Mouse (Mus musculus): ENCODE data around the gene Faim2. TPM values are rescaled to one million over a fixed set of nuclear protein-coding genes. Genes with fewer than 3 reads are reported as not detected.

Gene Faim2
- polyA plus RNA-seq, 1 experiment from 2014 or later = 16.6 TPM

GRCm38 (mm10) chr15:99475814-99476213, 52.2 kb downstream of the Faim2 start:
- H3K36me3 ChIP-seq = peaks cover 1% of the 10 kb centered on the region; the same call in 1 of the 2 replicates
- ATAC-seq (ENCODE audit: low FRiP score) = no peak
- no peaks in the 10 kb centered on the region for H3K9me3 ChIP-seq
- no peak overlapping the region for H3K4me3 ChIP-seq
- peaks cover 21% of the 10 kb centered on the region for H3K4me1 ChIP-seq (replicated peaks)
- H3K27ac ChIP-seq = no peak overlapping the region
- H3K9ac ChIP-seq = no peak overlapping the region
- peaks cover 3% of the 10 kb centered on the region; the same call in 1 of the 2 replicates for H3K27me3 ChIP-seq
- H3K4me2 ChIP-seq = no peak overlapping the region
- WGBS = 75% methylated on average over 1 of the region's 1 CpGs

DNA sequence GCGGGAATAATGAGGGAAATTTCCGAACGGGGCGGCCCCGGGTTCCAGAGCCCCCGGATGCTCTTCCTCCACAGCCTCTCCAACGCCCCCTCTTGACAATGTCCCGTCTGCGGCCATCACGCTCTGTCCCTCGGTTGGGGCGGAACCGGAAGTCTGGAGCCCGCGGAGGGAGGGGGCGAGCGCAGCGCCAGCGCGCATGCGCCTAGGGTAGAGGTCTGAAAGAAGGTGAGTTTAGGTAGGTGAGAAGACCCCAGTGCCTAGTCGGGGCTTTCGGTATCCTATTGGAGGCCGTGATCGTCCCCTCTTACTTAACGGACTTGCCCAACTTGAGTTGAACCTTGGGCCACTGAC, 53.4 kb downstream of the Faim2 start, which contains the start of gene Bcdin3d:
TSS of gene Bcdin3d (minus strand) at position 155 of the 351 bp plus-strand sequence.
- ATAC-seq (ENCODE audit: low FRiP score) = peak; percentile 86
- Histone ChIP-seq H3K27me3 (peaks cover 3% of the 10 kb centered on the region; the same call in 1 of the 2 replicates), H3K27ac (peak within 1 kb of the TSS; percentile 92), H3K4me1 (replicated peaks) (peaks cover 29% of the 10 kb centered on the region), H3K4me2 (peak within 1 kb of the TSS; percentile 69), H3K9me3 (no peaks in the 10 kb centered on the region), H3K36me3 (peaks cover 14% of the 10 kb centered on the region), H3K9ac (peak within 1 kb of the TSS; percentile 87), H3K4me3 (peak within 1 kb of the TSS; percentile 74)
- WGBS = 2% methylated on average over 26 of the region's 26 CpGs

GRCm38 (mm10) chr15:99473801-99474575, 54.0 kb downstream of the Faim2 start:
- ATAC-seq (ENCODE audit: low FRiP score) = peak; percentile 75
- peaks cover 16% of the 10 kb centered on the region for H3K36me3 ChIP-seq
- H3K27me3 ChIP-seq = peaks cover 3% of the 10 kb centered on the region; the same call in 1 of the 2 replicates
- 6% methylated on average over 38 of the region's 38 CpGs for WGBS
- peak overlapping the region; percentile 92 for H3K27ac ChIP-seq
- H3K9ac ChIP-seq = peak overlapping the region; percentile 87
- H3K9me3 ChIP-seq = no peaks in the 10 kb centered on the region
- H3K4me1 ChIP-seq (replicated peaks) = peaks cover 29% of the 10 kb centered on the region
- peak overlapping the region; percentile 74 for H3K4me3 ChIP-seq
- H3K4me2 ChIP-seq = peak overlapping the region; percentile 69

- Histone ChIP-seq H3K9me3 (no peaks in the 10 kb centered on the region), H3K27me3 (peaks cover 3% of the 10 kb centered on the region; the same call in 1 of the 2 replicates), H3K4me3 (no peak overlapping the region), H3K4me2 (no peak overlapping the region; the same call in 1 of the 2 replicates), H3K27ac (no peak overlapping the region), H3K9ac (no peak overlapping the region), H3K4me1 (replicated peaks) (peaks cover 29% of the 10 kb centered on the region), H3K36me3 (peaks cover 18% of the 10 kb centered on the region)
- no peak for ATAC-seq (ENCODE audit: low FRiP score)
- 90% methylated on average over 7 of the region's 7 CpGs for WGBS
Measured at GRCm38 (mm10) chr15:99472972-99473371, 55.0 kb downstream of the Faim2 start.

- Histone ChIP-seq H3K4me1 (replicated peaks) (peaks cover 29% of the 10 kb centered on the region), H3K9me3 (no peaks in the 10 kb centered on the region), H3K4me2 (no peak overlapping the region), H3K4me3 (no peak overlapping the region), H3K27me3 (peaks cover 3% of the 10 kb centered on the region; the same call in 1 of the 2 replicates), H3K9ac (peak overlapping the region; percentile 24; the same call in 1 of the 2 replicates), H3K36me3 (peaks cover 18% of the 10 kb centered on the region), H3K27ac (no peak overlapping the region; the same call in 1 of the 2 replicates)
- ATAC-seq (ENCODE audit: low FRiP score) = no peak
- 82% methylated on average over 14 of the region's 14 CpGs for WGBS
Measured at GRCm38 (mm10) chr15:99471677-99472063, 56.3 kb downstream of the Faim2 start.

DNA sequence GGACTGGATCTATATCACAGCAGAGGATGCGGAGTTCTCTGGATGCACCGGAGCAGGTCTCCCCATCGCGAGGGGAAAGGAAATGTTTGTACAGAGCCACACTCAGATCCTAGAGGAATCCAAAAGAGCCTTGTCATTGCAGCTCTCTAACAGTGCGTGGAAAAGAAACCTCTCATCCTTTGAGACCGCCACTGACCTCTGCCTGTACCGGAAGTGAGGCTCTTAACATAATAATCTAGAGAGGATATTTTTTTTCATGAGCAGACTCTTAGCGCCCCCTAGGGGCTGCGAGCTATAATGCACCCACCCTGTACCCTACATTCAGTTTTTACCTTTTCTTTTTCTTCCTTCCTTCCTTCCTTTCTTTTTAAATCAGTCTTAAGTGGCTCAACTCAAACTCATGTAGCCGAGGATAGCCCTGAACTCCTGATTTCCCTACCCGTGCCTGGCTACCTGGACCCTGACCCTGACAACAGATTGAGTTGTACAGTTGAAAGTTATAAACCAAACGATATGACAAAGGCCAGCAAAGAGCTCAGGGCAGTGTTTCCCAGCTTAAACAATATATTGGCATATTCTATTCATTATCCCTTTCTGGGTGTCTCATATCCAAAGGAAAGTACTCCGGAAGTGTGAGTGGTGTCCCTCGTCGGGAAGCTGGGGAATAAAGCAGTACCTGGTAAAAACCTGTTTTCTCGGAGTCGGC, 56.8 kb downstream of the Faim2 start:
- H3K9me3 ChIP-seq = no peaks in the 10 kb centered on the region
- peak overlapping the region; percentile 40 for H3K27ac ChIP-seq
- H3K36me3 ChIP-seq = peaks cover 18% of the 10 kb centered on the region
- H3K27me3 ChIP-seq = no peaks in the 10 kb centered on the region
- 64% methylated on average over 17 of the region's 17 CpGs for WGBS
- H3K4me2 ChIP-seq = peak overlapping the region; percentile 34
- H3K9ac ChIP-seq = peak overlapping the region; percentile 24; the same call in 1 of the 2 replicates
- no peak for ATAC-seq (ENCODE audit: low FRiP score)
- H3K4me1 ChIP-seq (replicated peaks) = peaks cover 29% of the 10 kb centered on the region
- no peak overlapping the region for H3K4me3 ChIP-seq

DNA sequence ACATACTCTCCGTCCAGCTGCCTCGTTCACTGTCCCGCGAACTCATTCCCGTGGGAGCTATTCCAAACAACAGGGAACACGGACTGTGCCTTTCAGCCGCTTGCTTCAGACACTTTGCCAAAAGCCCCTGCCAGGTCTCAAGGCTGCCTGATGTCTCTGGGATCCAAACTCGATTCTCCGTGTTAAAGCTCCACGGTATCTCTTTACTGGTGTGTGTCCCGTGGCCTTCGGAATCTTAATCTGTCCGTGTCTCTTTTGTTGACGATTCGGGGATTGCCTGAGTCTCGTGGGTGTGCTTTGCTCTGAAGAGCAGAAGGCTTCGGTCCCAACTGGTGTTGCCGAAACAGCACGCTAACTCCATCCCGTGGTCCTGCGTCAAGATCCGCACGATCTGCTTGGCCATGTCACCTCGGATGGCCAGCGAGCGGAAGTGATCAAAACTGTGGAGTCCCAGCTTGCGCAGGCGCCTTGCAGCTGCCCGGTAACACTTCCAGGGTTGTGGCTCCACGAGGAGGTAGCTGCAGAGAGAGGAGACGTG, 57.7 kb downstream of the Faim2 start:
- 89% methylated on average over 31 of the region's 31 CpGs for WGBS

GRCm38 (mm10) chr15:99469736-99470135, 58.2 kb downstream of the Faim2 start:
- no peak for ATAC-seq (ENCODE audit: low FRiP score)
- Histone ChIP-seq H3K4me1 (replicated peaks) (peaks cover 23% of the 10 kb centered on the region), H3K27ac (no peak overlapping the region), H3K4me2 (no peak overlapping the region), H3K9me3 (no peaks in the 10 kb centered on the region), H3K9ac (0 out of 2 replicates have a peak overlapping the region, but pooled peaks have one; percentile 5), H3K36me3 (peaks cover 18% of the 10 kb centered on the region), H3K27me3 (no peaks in the 10 kb centered on the region), H3K4me3 (no peak overlapping the region)
- WGBS = 94% methylated on average over 4 of the region's 4 CpGs

More for the DNA sequence above, 57.7 kb downstream of the Faim2 start:
- Histone ChIP-seq H3K4me1 (replicated peaks) (peaks cover 28% of the 10 kb centered on the region), H3K36me3 (peaks cover 18% of the 10 kb centered on the region), H3K27me3 (no peaks in the 10 kb centered on the region), H3K9me3 (no peaks in the 10 kb centered on the region), H3K4me3 (no peak overlapping the region), H3K4me2 (peak overlapping the region; percentile 34; the same call in 1 of the 2 replicates), H3K27ac (peak overlapping the region; percentile 40; the same call in 1 of the 2 replicates), H3K9ac (peak overlapping the region; percentile 5; the same call in 1 of the 2 replicates)
- no peak for ATAC-seq (ENCODE audit: low FRiP score)

- no peak overlapping the region for H3K4me2 ChIP-seq
- no peaks in the 10 kb centered on the region for H3K9me3 ChIP-seq
- no peak overlapping the region for H3K4me3 ChIP-seq
- WGBS = 37% methylated on average over 3 of the region's 3 CpGs
- H3K27ac ChIP-seq = no peak overlapping the region
- H3K27me3 ChIP-seq = no peaks in the 10 kb centered on the region
- H3K9ac ChIP-seq = no peak overlapping the region
- peaks cover 18% of the 10 kb centered on the region for H3K36me3 ChIP-seq
- H3K4me1 ChIP-seq (replicated peaks) = peaks cover 21% of the 10 kb centered on the region
- ATAC-seq (ENCODE audit: low FRiP score) = no peak
Measured at GRCm38 (mm10) chr15:99469067-99469466, 58.9 kb downstream of the Faim2 start.

- Histone ChIP-seq H3K4me3 (no peak overlapping the region), H3K4me2 (no peak overlapping the region), H3K27me3 (no peaks in the 10 kb centered on the region), H3K4me1 (replicated peaks) (peaks cover 6% of the 10 kb centered on the region), H3K9ac (no peak overlapping the region), H3K9me3 (no peaks in the 10 kb centered on the region), H3K27ac (no peak overlapping the region), H3K36me3 (no peaks in the 10 kb centered on the region)
- 76% methylated on average over 13 of the region's 13 CpGs for WGBS
- no peak for ATAC-seq (ENCODE audit: low FRiP score)
Measured at GRCm38 (mm10) chr15:99463194-99463593, 64.8 kb downstream of the Faim2 start.

- H3K36me3 ChIP-seq = 0 out of 2 replicates have a peak, but pooled peaks cover 2% of the 10 kb centered on the region
- H3K9me3 ChIP-seq = no peaks in the 10 kb centered on the region
- WGBS = under 1% methylated on average over 45 of the region's 45 CpGs
- H3K4me1 ChIP-seq (replicated peaks) = peaks cover 50% of the 10 kb centered on the region
- H3K4me2 ChIP-seq = peak within 1 kb of the TSS; percentile 78
- H3K27me3 ChIP-seq = no peaks in the 10 kb centered on the region
- ATAC-seq (ENCODE audit: low FRiP score) = peak; percentile 94
- H3K9ac ChIP-seq = peak within 1 kb of the TSS; percentile 85
- H3K27ac ChIP-seq = peak within 1 kb of the TSS; percentile 91
- H3K4me3 ChIP-seq = peak within 1 kb of the TSS; percentile 67
Measured at GRCm38 (mm10) chr15:99457606-99458401, 70.2 kb downstream of the Faim2 start, which contains the start of gene Nckap5l. TSS of gene Nckap5l (minus strand) at chr15:99457748.

Measured in hindbrain, embryonic 13.5 days (tissue).